Mouse (Mus musculus): ENCODE measurements around the gene Espl1. TPM values are rescaled to one million over a fixed set of nuclear protein-coding genes. Genes with fewer than 3 reads are reported as not detected.

The Espl1 gene
- polyA plus RNA-seq, 1 experiment from 2014 or later = 11.5 TPM

- no peak for ATAC-seq
- Histone ChIP-seq H3K9ac (ENCODE audit: low read length) (no peak overlapping the region), H3K4me1 (ENCODE audit: control insufficient read depth, insufficient read depth, low read length) (peaks cover 6% of the 10 kb centered on the region), H3K27ac (ENCODE audit: low read depth, low read length) (no peak overlapping the region), H3K27me3 (replicated peaks; ENCODE audit: control insufficient read depth, insufficient read depth, low read length) (no peaks in the 10 kb centered on the region), H3K4me2 (ENCODE audit: low read length) (no peak overlapping the region), H3K9me3 (replicated peaks; ENCODE audit: control insufficient read depth, low read length) (no peaks in the 10 kb centered on the region), H3K4me3 (ENCODE audit: low read depth, low read length) (no peak overlapping the region), H3K36me3 (ENCODE audit: control insufficient read depth, insufficient read depth, low read length) (peaks cover 22% of the 10 kb centered on the region)
- no peak for DNase-seq (ENCODE audit: low spot score)
- WGBS = 88% methylated on average over 8 of the region's 8 CpGs
These were observed 13.4 kb upstream of the Espl1 start for GRCm38 (mm10) chr15:102282463-102283292.

GRCm38 (mm10) chr15:102283648-102284047 lies 12.4 kb upstream of the Espl1 start:
- no peak overlapping the region for H3K27ac ChIP-seq (ENCODE audit: low read depth, low read length)
- WGBS = 77% methylated on average over 3 of the region's 3 CpGs
- H3K27me3 ChIP-seq (replicated peaks; ENCODE audit: control insufficient read depth, insufficient read depth, low read length) = no peaks in the 10 kb centered on the region
- no peak overlapping the region for H3K4me3 ChIP-seq (ENCODE audit: low read depth, low read length)
- H3K9me3 ChIP-seq (replicated peaks; ENCODE audit: control insufficient read depth, low read length) = no peaks in the 10 kb centered on the region
- peaks cover 6% of the 10 kb centered on the region for H3K4me1 ChIP-seq (ENCODE audit: control insufficient read depth, insufficient read depth, low read length)
- H3K4me2 ChIP-seq (ENCODE audit: low read length) = no peak overlapping the region
- peaks cover 22% of the 10 kb centered on the region for H3K36me3 ChIP-seq (ENCODE audit: control insufficient read depth, insufficient read depth, low read length)
- ATAC-seq = no peak
- no peak overlapping the region for H3K9ac ChIP-seq (ENCODE audit: low read length)
- DNase-seq (ENCODE audit: low spot score) = no peak

GRCm38 (mm10) chr15:102287395-102287794 lies 8.7 kb upstream of the Espl1 start:
- DNase-seq (ENCODE audit: low spot score) (peak; percentile 56), ATAC-seq (no peak)
- H3K27me3 ChIP-seq (replicated peaks; ENCODE audit: control insufficient read depth, insufficient read depth, low read length) = no peaks in the 10 kb centered on the region
- no peak overlapping the region for H3K9ac ChIP-seq (ENCODE audit: low read length)
- H3K4me2 ChIP-seq (ENCODE audit: low read length) = no peak overlapping the region
- peaks cover 5% of the 10 kb centered on the region for H3K36me3 ChIP-seq (ENCODE audit: control insufficient read depth, insufficient read depth, low read length)
- H3K27ac ChIP-seq (ENCODE audit: low read depth, low read length) = no peak overlapping the region
- no peaks in the 10 kb centered on the region for H3K9me3 ChIP-seq (replicated peaks; ENCODE audit: control insufficient read depth, low read length)
- H3K4me1 ChIP-seq (ENCODE audit: control insufficient read depth, insufficient read depth, low read length) = no peaks in the 10 kb centered on the region
- no peak overlapping the region for H3K4me3 ChIP-seq (ENCODE audit: low read depth, low read length)

GRCm38 (mm10) chr15:102296368-102297006 lies 421 bp downstream of the Espl1 start:
- Histone ChIP-seq H3K27me3 (replicated peaks; ENCODE audit: control insufficient read depth, insufficient read depth, low read length) (no peaks in the 10 kb centered on the region), H3K36me3 (ENCODE audit: control insufficient read depth, insufficient read depth, low read length) (peaks cover 31% of the 10 kb centered on the region), H3K9me3 (replicated peaks; ENCODE audit: control insufficient read depth, low read length) (no peaks in the 10 kb centered on the region), H3K27ac (ENCODE audit: low read depth, low read length) (no peak overlapping the region), H3K9ac (ENCODE audit: low read length) (peak overlapping the region; percentile 59), H3K4me2 (ENCODE audit: low read length) (peak overlapping the region; percentile 90), H3K4me3 (ENCODE audit: low read depth, low read length) (peak overlapping the region; percentile 56), H3K4me1 (ENCODE audit: control insufficient read depth, insufficient read depth, low read length) (peaks cover 3% of the 10 kb centered on the region; the same call in 1 of the 2 replicates)
- DNase-seq (ENCODE audit: low spot score) (no peak), ATAC-seq (no peak; the same call in 1 of the 2 replicates)
- 5% methylated on average over 24 of the region's 24 CpGs for whole genome bisulfite sequencing

- H3K27ac ChIP-seq (ENCODE audit: low read depth, low read length) = no peak overlapping the region
- no peak overlapping the region for H3K9ac ChIP-seq (ENCODE audit: low read length)
- no peaks in the 10 kb centered on the region for H3K4me1 ChIP-seq (ENCODE audit: control insufficient read depth, insufficient read depth, low read length)
- WGBS = 87% methylated on average over 6 of the region's 6 CpGs
- H3K9me3 ChIP-seq (replicated peaks; ENCODE audit: control insufficient read depth, low read length) = no peaks in the 10 kb centered on the region
- no peak for ATAC-seq
- DNase-seq (ENCODE audit: low spot score) = no peak
- no peak overlapping the region for H3K4me3 ChIP-seq (ENCODE audit: low read depth, low read length)
- H3K4me2 ChIP-seq (ENCODE audit: low read length) = no peak overlapping the region
- H3K36me3 ChIP-seq (ENCODE audit: control insufficient read depth, insufficient read depth, low read length) = peaks cover 73% of the 10 kb centered on the region
- no peaks in the 10 kb centered on the region for H3K27me3 ChIP-seq (replicated peaks; ENCODE audit: control insufficient read depth, insufficient read depth, low read length)
These were observed 6.5 kb downstream of the Espl1 start for GRCm38 (mm10) chr15:102302542-102302941.

GRCm38 (mm10) chr15:102308717-102309116 lies 12.7 kb downstream of the Espl1 start:
- 88% methylated on average over 9 of the region's 9 CpGs for WGBS
- Histone ChIP-seq H3K9me3 (replicated peaks; ENCODE audit: control insufficient read depth, low read length) (no peaks in the 10 kb centered on the region), H3K9ac (ENCODE audit: low read length) (no peak overlapping the region), H3K4me1 (ENCODE audit: control insufficient read depth, insufficient read depth, low read length) (no peaks in the 10 kb centered on the region), H3K4me3 (ENCODE audit: low read depth, low read length) (no peak overlapping the region), H3K27ac (ENCODE audit: low read depth, low read length) (no peak overlapping the region), H3K4me2 (ENCODE audit: low read length) (no peak overlapping the region), H3K27me3 (replicated peaks; ENCODE audit: control insufficient read depth, insufficient read depth, low read length) (no peaks in the 10 kb centered on the region), H3K36me3 (ENCODE audit: control insufficient read depth, insufficient read depth, low read length) (peaks cover 72% of the 10 kb centered on the region)
- DNase-seq (ENCODE audit: low spot score) = no peak
- ATAC-seq = no peak

GRCm38 (mm10) chr15:102310074-102310845 lies 14.2 kb downstream of the Espl1 start:
- no peak overlapping the region for H3K9ac ChIP-seq (ENCODE audit: low read length)
- no peak overlapping the region for H3K4me3 ChIP-seq (ENCODE audit: low read depth, low read length)
- DNase-seq (ENCODE audit: low spot score) (no peak), ATAC-seq (no peak)
- H3K27ac ChIP-seq (ENCODE audit: low read depth, low read length) = no peak overlapping the region
- H3K4me1 ChIP-seq (ENCODE audit: control insufficient read depth, insufficient read depth, low read length) = no peaks in the 10 kb centered on the region
- no peak overlapping the region for H3K4me2 ChIP-seq (ENCODE audit: low read length)
- no peaks in the 10 kb centered on the region for H3K9me3 ChIP-seq (replicated peaks; ENCODE audit: control insufficient read depth, low read length)
- no peaks in the 10 kb centered on the region for H3K27me3 ChIP-seq (replicated peaks; ENCODE audit: control insufficient read depth, insufficient read depth, low read length)
- WGBS = 89% methylated on average over 10 of the region's 10 CpGs
- H3K36me3 ChIP-seq (ENCODE audit: control insufficient read depth, insufficient read depth, low read length) = peaks cover 76% of the 10 kb centered on the region

GRCm38 (mm10) chr15:102311489-102311888 lies 15.4 kb downstream of the Espl1 start:
- H3K9ac ChIP-seq (ENCODE audit: low read length) = no peak overlapping the region
- no peak for ATAC-seq

More at GRCm38 (mm10) chr15:102311489-102311888, 15.4 kb downstream of the Espl1 start:
- H3K36me3 ChIP-seq (ENCODE audit: control insufficient read depth, insufficient read depth, low read length) = peaks cover 75% of the 10 kb centered on the region
- no peaks in the 10 kb centered on the region for H3K27me3 ChIP-seq (replicated peaks; ENCODE audit: control insufficient read depth, insufficient read depth, low read length)
- H3K4me1 ChIP-seq (ENCODE audit: control insufficient read depth, insufficient read depth, low read length) = no peaks in the 10 kb centered on the region
- H3K4me3 ChIP-seq (ENCODE audit: low read depth, low read length) = no peak overlapping the region
- H3K9me3 ChIP-seq (replicated peaks; ENCODE audit: control insufficient read depth, low read length) = no peaks in the 10 kb centered on the region
- H3K27ac ChIP-seq (ENCODE audit: low read depth, low read length) = no peak overlapping the region
- H3K4me2 ChIP-seq (ENCODE audit: low read length) = no peak overlapping the region
- no peak for DNase-seq (ENCODE audit: low spot score)

Data from forebrain, embryonic 14.5 days (tissue).